Mouse (Mus musculus): ENCODE data around the gene Gm5767.
A peak's percentile ranks its signal among the peaks of the same experiment; 100 is the strongest.

The Gm5767 gene

DNA sequence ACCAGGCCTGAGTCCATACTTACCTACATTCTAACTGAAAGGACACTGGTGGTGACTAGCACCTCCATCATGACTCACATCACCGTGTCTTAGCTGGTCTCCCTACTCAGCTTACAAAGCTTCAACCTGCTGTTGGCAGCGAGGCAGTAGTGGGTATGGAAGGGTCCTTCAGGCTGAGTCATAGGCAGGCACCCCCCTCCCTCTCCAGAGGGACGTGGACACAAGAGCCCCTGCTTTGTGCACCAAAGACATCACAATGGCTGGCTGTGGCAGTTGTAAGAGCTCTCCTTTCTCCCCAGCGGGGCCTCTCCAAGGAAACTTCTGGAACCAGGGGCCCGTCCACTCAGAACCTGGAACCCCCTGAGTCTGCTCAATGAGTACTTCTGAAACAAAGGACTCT, at the start of gene Gm5767:
Gene Gm5767 (plus strand): TSS at position 301 of the 400 bp plus-strand sequence.
- DNase-seq (ENCODE audit: low read depth, low spot score) = no peak

DNA sequence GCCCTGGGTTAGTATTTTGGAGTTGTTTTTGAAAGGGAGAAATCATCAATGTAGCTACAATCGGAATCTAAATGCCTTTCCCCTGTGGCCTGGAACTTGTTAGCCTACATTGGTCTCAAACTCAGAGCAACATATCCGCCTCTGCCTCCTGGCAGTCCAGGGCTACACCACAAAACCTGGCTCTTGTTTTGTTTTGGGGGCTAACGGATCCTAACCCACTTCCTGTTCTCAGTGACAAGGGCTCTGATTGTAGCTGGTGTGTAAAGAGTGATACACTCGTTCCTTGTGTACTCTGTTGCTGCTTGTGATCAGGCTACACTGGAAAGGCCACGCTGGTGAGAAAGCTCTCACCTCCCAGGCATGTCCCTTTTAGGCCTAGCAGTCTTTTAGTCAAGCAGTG, 49.1 kb upstream of the Gm5767 start:
- no peak for DNase-seq (ENCODE audit: low read depth, low spot score)

DNA sequence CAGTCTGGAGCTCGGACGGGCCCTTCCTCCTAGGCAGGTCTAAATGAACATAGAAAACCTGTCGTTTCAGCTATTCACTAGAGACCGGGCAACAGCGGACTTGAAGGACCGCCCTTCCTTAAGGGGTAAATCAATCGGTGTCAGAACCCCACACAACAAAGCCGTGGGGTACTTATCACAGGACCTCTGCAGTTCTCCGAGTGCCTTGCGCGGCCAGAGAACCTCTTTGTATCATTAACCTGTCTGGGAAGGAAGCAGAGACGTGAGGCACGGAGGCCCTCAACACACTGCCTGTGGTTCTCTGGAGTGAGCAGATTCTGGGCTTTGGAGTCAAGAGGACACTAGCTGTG, 43.7 kb upstream of the Gm5767 start:
- DNase-seq (ENCODE audit: low read depth, low spot score) = no peak

DNA sequence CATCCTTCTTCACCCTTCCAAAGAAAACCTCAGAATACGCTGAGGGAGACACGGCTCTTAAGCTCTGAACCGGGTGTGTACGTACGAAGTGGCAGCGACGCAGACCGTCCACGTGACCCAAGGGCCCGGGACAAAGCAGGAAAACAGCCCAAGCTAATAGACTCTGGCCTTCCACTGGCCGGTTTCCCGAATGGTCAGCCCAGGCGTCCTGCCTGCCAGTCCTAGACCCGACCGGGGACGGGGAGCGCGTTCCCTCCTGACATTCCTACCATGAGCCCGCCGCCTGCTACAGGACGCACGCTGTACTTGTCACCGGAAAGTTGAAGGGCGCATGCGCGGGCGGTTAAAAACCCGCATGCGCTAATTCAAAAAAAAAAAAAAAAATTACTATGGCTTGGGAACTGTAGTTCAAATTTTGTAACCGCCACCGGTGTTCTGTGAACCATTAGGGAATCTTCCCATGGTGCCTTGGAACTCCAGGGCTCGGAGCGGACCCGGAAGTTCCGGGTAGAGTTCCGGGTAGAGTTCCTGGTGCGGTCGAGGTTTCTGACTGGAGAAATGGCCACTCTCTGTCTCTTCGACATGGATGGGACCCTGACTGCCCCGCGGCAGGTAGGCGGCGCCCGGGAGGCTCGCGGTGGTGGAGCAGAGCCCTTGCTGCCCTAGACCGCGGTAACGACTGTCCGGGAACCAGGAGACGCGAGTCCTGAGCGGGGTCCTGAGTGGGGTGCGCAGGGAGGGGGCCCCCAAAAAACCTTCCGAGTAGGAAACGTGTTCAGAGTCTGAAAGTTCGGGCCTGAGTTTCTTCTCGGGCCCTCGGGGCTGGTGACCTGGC, 43.1 kb upstream of the Gm5767 start, which contains the start of the genes Pmm2 and Tmem186:
Gene Pmm2 (plus strand): TSS at position 458 of the 835 bp plus-strand sequence.
Gene Tmem186 (minus strand): TSS at position 496 of the 835 bp plus-strand sequence.
- DNase-seq (ENCODE audit: low read depth, low spot score) = peak; percentile 90

DNA sequence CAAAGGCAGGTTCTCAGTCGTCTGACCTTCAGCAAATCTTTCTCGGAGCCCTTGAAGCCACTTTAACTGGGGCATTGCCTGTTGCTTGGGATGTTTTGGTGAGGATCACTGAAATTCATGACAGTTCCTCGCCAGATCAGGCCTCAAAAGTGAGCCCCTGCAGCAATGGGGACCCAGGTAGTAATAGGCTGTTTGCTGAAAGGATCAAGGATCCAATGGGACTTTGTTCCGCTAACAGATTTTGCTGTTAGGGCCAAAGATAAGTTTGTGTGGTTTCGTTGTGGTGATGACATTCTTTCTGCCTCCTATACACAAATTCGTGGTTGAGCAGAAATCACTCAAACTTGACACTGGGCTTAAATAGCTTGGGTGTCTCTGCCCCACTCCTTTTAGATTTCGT, 42.4 kb upstream of the Gm5767 start:
- no peak for DNase-seq (ENCODE audit: low read depth, low spot score)

DNA sequence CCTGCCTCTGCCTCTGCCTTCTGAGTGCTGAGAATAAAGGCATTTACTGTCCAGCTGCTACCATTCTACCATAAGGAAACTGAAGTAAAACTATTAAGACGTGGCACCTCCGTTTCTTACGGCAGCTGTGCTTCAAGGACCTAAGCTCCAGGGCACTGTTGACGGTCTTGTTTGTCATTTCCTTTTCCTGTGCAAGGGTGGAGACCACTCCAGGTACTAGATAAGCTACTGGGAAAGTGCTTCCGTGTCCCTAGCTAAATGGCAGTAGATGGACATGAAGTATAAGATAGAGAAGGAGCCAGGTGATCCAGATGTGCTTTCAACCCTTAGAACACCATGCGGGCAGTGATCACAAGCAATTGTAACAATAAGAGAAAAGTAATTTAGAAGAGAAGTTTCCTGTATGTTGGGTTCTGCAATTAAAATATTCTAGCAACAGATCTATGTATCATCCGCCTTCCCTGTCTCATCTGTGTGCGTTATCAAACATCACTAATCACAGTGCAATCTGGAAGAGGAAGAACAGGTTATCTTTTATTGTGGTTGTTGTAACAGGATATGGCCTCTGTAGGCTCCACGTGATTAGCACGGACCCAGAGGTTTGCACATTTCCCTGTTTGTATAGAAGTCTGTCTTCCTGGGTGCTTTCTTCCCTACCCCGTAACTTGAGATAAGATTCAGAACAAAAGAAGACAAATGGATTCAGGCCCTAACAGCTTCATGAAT, 40.9 kb upstream of the Gm5767 start:
- no peak for DNase-seq (ENCODE audit: low read depth, low spot score)

DNA sequence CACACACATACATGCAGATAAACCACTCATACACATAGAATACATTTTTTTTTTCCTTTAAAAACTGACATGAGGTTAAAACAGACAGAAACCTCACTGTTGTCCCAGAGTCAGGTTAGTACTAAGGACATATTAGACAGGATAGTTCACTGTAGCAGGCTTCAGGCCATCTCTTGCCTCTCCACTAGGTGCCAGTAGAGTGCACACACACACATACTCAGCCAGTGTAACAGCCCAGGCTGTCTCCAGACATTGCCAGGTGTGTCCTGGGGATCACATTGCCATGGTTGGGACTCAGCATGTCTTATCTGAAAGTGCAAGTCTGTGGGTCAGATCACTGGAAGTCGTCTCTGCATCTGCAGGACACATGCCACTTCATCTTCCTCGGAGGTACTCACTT, 36.7 kb upstream of the Gm5767 start:
- peak; percentile 73 for DNase-seq (ENCODE audit: low read depth, low spot score)

DNA sequence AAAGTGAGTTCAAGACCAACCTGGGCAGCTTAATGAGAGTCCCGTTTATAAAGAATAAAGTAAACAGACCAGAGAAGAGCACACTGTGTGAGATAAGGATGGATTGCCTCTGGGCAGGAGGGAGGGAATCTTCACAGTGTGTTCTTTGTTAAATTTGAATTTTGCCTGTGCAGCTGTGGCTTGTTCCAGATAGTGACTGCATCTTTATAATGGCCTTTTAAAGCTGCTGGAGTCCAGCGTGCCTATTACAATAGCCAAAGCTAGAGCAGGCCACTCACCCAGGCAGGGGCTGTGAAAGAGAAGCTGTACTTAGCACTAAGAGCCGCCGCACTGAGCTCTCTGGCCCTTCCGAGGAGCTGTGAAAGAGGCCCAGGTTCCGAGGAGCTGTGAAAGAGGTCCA, 35.0 kb upstream of the Gm5767 start:
- DNase-seq (ENCODE audit: low read depth, low spot score) = no peak

DNA sequence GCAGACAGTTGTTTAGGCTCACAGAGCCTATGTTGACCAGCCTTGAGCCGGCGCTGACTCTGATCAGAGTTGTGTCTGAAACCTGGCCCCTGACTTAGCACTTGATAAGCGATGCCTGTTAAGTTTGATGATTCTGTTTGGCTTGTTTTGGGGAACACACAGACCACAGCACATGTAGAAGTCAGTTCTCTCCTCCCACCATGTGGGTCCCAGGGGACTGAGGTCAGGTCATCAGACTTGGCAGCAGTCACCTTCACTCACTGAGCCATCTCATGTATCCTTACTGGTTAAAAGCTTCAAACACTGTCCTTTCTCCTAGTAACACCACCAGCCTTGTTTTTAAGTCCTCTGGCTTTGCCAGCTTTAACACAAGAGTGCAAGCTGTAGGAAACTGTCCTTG, 30.6 kb upstream of the Gm5767 start:
- DNase-seq (ENCODE audit: low read depth, low spot score) = no peak

DNA sequence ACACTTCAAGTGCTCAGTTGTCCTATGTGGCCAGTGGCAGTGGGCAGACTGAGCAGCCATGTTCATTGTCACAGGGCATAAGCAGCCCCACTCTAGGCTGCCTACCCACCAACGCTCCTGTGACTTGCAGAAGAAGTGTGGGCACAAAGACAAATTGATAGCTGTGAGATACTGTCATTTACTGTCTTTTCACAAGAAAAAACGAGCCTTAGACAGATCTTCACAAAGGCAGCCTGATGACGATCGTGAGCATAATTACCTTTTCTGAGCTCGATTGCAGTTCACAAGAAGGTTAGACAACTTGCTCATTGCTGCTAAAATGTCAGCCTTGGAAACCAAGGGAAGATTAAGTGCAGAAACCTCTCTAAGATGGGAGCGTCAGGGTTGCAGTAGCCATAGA, 25.5 kb upstream of the Gm5767 start:
- no peak for DNase-seq (ENCODE audit: low read depth, low spot score)

DNA sequence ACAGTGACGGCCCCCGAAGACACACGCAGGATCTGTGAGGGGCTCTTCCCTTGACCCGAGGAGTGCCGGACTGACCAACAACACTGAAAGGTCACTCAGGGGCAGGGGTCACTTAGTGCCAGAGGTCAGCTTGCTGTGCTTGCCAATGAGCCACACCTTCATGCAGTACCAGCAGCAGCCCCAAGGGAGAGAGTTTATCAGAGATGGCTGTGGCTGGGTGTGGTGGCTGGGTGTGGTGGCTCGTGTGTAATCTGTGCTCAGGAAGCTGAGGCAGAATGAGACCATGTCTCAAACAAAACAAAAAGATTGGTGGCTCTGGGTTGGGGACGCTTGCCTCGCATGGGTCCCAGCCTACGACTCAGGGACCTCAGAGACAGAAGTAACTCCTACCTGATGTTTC, 25.0 kb upstream of the Gm5767 start:
- DNase-seq (ENCODE audit: low read depth, low spot score) = peak; percentile 52

DNA sequence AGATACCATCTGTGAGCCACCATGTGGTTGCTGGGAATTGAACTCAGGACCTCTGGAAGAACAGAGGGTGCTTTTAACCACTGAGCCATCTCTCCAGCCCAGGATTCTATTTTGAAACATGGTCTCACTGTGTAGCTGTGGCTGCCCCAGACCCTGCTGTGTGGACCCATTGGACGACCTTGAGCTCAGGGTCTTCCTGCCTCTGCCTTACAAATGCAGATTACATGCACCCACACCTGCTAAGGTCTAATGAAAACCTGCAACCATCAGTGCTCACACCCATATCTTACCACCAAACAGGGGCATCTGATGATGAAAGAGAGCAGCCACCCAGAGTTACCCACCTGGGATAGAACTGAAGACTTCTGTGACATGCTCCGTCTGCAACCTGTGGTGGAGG, 24.3 kb upstream of the Gm5767 start:
- DNase-seq (ENCODE audit: low read depth, low spot score) = peak; percentile 69

DNA sequence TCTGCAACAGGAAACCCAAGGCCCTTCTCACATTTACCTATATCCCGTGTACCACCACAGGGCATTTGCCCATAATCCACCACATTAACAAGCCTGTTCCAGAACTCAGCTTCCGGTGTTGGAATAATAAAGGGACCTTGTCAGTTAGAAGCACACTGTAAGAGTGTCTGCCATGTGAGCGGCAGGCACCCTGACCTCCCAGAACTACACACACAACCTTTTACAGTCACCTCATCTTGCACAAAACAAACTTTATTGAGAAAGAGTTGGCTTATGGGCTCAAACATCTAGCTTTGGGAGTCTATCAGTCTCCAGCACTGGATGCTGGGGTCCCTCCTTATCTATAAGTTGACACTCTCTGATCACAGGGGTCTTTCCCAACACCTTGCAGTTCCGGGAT, 22.2 kb upstream of the Gm5767 start:
- no peak for DNase-seq (ENCODE audit: low read depth, low spot score)

DNA sequence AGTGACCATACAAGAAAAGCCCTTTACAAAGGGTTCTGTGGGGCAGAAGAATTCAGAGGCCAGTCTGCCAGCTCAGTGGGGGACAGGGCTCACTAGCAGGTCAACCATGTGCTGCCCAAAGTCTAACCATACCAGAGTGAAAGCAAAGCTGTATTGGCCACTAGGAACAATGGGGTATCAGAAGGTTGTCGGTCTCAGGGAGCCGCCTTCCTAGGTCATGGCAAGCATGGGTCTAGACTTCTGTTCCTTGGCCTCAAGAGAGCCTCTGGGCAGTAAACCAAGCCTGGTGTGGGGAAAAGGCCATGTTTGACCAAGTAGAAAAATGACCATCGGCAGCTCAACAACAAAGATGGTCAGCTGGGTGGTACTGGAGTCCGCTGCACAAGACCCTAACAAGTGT, 21.8 kb upstream of the Gm5767 start:
- DNase-seq (ENCODE audit: low read depth, low spot score) = no peak

DNA sequence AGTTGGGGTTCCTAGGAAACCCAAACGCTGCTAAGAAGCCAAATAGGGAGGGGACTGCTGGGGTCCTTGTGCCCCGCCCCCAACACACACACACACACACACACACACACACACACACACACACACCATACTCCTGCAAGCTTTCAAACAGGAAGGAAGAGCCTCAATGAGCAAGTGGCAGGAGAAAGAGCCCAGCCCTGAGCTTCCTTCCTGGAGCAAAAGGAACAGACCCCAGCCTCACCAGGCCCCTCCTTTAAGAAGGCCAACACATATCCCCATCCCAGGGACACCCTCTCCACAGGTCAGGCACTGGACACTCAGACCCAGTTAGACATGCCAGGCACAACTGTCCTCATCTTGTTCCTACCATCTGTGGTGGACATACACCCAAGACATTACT, 17.5 kb upstream of the Gm5767 start:
- DNase-seq (ENCODE audit: low read depth, low spot score) = no peak

DNA sequence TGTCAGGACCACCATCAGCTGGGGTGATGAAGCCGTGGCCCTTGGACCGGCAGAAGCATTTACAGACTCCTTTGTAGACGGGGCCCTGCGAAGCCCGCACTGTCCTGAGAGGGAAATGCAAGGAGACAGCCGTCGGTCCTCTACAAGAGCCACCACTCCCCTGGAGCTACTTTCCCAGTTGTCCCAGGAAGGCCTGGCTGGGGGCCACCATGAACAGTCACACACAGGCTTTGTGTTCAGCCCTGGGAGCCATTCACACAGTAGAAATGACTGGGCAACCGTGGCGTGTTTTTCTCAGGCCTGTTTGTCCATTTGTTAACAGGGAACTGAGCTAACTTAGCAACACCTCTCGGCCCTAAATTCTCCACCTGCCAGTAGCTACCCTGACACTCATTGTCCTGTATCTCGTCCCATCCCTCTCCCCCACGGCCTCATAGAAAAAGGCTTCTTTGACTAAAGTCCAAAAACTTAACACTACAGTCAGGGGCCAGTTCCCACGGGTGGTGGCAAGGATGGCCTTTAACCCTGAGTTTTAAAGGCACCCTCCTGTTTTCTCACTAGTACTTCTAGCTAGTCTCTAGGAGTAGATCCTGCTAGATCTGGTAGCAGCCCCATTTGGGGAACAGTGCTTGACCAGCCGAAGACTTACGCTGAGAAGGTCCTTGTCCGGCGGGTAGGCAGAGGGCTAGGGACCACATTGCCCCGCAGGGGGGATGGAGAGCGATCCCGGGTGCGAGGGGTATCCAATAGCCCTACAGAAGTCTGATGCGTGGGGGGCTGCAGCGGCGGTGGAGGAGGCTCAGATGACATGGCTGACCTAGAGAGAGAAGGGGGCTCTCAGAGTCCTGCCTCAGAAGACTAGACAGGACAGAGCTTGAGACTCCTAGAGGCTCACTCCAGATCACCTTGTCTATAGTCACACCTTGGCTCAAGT, 16.7 kb upstream of the Gm5767 start:
- no peak for DNase-seq (ENCODE audit: low read depth, low spot score)

DNA sequence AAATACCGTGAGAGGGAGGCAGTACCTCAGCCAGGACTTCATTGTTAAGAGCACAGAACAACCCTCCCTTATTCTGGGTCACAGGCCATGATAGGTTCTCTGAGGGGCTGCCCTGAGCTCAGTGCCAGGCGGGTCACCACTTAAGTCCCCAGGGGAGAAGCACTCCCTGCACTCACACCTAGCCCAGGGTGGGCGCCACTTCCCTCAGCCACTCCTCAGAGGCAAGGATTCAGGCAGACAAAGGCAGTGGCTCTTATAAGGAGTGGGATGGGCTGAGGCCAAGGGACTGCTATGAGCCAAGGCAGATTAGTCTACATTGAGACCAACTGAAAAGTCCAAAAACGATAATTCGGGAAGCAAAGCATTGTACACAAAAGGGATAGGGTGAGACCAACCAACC, 15.2 kb upstream of the Gm5767 start:
- no peak for DNase-seq (ENCODE audit: low read depth, low spot score)

DNA sequence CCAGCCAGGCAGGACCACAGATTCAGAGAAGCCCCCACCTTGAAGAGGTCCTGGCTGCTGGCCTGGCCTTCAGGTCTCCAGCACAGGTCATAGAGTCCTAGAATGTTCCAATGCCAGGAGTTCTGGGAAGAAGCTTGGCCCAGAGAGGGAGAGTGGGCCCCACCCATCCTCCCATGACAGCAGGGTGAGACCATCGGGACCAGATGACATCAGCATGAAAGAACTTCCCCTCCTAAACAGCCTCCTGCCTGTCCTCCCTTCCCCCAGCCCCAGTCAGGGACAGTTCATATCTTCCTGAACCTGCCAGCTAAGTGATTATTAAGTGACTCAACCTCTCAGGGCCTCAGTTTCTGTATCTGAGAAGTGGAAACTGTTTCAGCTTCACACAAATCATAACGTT, 14.1 kb upstream of the Gm5767 start:
- DNase-seq (ENCODE audit: low read depth, low spot score) = no peak

DNA sequence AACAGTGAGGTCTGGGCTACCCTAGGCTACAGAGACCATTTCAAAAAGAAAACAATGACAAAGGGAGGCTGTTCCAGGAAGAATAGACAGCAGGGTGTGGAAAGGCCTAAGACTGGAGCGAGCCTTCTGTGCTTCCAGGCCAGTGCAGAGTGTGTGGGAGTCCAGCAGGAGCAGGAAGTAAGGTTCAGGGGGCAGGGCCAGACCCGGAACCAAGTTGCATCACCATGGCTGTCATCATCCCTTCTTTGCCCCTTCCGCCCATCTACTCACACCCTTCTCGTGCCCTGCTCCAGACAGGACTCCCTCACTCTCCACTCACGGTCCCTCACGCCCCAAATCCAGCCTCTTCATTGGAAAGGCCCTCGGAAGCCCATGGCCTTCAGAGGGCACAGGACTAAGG, 13.3 kb upstream of the Gm5767 start:
- no peak for DNase-seq (ENCODE audit: low read depth, low spot score)

DNA sequence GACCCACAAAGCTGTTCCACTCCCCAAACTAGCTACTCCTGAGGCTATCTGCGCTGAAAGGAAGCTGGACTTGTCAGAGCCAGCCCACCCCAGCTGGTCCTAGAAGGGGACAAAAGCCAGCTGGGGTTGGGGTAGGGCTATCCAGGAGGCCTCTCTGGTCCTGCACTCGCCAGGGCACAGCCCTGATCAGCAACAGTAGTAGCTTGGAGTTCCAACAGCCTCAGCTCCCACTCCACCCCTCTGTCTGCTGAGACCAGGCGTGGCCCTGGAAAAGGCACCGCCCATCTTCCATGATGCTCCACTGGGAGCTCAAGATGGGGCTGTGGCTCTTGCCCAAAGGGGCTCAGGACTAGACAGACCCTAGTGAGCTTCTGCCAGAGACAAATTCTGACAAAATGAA, 12.8 kb upstream of the Gm5767 start:
- no peak for DNase-seq (ENCODE audit: low read depth, low spot score)

DNA sequence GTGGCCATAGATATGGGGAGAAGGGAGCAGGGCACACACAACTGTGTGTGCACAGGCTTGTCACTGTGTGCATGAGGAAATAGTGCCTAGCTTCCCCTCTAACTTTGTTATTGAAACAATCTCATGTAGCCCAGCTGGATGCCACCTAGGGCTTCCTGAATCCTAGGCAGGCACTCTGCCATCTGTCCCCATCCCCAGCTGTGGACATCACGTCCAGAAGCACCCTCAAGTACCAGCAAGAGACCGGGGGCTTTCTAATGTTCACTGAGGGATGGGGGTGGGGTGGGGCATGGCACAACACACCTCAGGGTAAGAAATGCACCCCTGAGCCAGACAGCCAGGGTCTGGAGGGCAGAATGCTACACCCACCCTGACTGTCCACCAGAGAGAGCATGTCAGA, 12.2 kb upstream of the Gm5767 start:
- DNase-seq (ENCODE audit: low read depth, low spot score) = no peak

DNA sequence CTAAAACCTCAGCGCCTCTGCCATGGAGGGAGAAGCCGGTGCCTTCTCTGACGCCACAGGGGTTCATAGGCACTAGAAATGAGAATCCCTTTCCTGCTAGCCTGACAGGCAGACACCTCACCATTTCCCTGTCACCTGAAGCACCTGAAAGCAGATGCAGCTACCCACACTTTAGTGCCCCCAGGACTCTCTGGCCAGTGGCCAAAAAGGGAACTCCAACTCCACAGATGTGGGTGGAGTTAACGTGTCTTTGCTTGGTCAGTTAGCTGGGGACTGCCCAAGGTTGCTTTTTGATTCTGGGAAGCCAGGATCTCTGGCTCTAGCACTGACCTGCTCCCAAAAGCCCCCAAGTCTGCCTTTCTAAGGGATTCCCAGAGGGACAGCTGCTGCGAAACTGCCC, 11.1 kb upstream of the Gm5767 start:
- DNase-seq (ENCODE audit: low read depth, low spot score) = no peak

Measured in ES-CJ7 (cell line).